Mouse (Mus musculus): Measurements from ENCODE around the gene Rslcan18.
"Not testable (repeated sequence)": the region's sequence is repeated elsewhere in the genome, so short reads cannot be mapped to it uniquely, and the experiment has no call there.

The Rslcan18 gene

GRCm38 (mm10) chr13:67116163-67116562, at the start of gene Rslcan18:
Rslcan18 (minus strand) TSS chr13:67116263.
- DNase-seq, result not testable (repeated sequence)

- peak; percentile 92 for DNase-seq
Observed at GRCm38 (mm10) chr13:67128038-67128721, 12.1 kb upstream of the Rslcan18 start.

- peak; percentile 45 for DNase-seq
Observed at GRCm38 (mm10) chr13:67127507-67127906, 11.4 kb upstream of the Rslcan18 start.

GRCm38 (mm10) chr13:67124460-67124859, 8.4 kb upstream of the Rslcan18 start:
- no peak for DNase-seq

GRCm38 (mm10) chr13:67121360-67121759, 5.3 kb upstream of the Rslcan18 start, which contains the start of gene Zfp759:
Zfp759 (plus strand) TSS chr13:67121660.
- not testable (repeated sequence) for DNase-seq

GRCm38 (mm10) chr13:67113287-67113686, 2.8 kb downstream of the Rslcan18 start:
- no peak for DNase-seq

GRCm38 (mm10) chr13:67112096-67112495, 4.0 kb downstream of the Rslcan18 start:
- no peak for DNase-seq

- DNase-seq, result no peak
Observed at GRCm38 (mm10) chr13:67108821-67109206, 7.2 kb downstream of the Rslcan18 start.

GRCm38 (mm10) chr13:67108194-67108820, 7.8 kb downstream of the Rslcan18 start, which contains the start of gene Gm28557:
Gm28557 (minus strand) TSS chr13:67108604.
- peak; percentile 98 for DNase-seq

GRCm38 (mm10) chr13:67107681-67108080, 8.4 kb downstream of the Rslcan18 start:
- no peak for DNase-seq

- no peak for DNase-seq
Observed at GRCm38 (mm10) chr13:67097876-67098275, 18.2 kb downstream of the Rslcan18 start, which contains the start of gene Zfp708. Zfp708 (minus strand) TSS chr13:67097976.

- no peak for DNase-seq
Observed at GRCm38 (mm10) chr13:67090154-67090553, 25.9 kb downstream of the Rslcan18 start.

- DNase-seq, result peak; percentile 30
Observed at GRCm38 (mm10) chr13:67081946-67082345, 34.1 kb downstream of the Rslcan18 start.

GRCm38 (mm10) chr13:67081142-67081713, 34.8 kb downstream of the Rslcan18 start:
- peak; percentile 85 for DNase-seq

GRCm38 (mm10) chr13:67077244-67077643, 38.8 kb downstream of the Rslcan18 start:
- no peak for DNase-seq

- no peak for DNase-seq
Observed at GRCm38 (mm10) chr13:67072786-67073185, 43.3 kb downstream of the Rslcan18 start.

- DNase-seq, result no peak
Observed at GRCm38 (mm10) chr13:67065386-67065785, 50.7 kb downstream of the Rslcan18 start.

GRCm38 (mm10) chr13:67062427-67062826, 53.6 kb downstream of the Rslcan18 start:
- no peak for DNase-seq

GRCm38 (mm10) chr13:67060786-67061358, 55.2 kb downstream of the Rslcan18 start, which contains the start of gene Zfp712:
Zfp712 (minus strand) TSS chr13:67061170.
- DNase-seq, result peak; percentile 96

- DNase-seq, result peak; percentile 39
Observed at GRCm38 (mm10) chr13:67060161-67060785, 55.8 kb downstream of the Rslcan18 start.

Data from cerebellum, adult 9-10 months (tissue).